Mouse (Mus musculus) lung, adult 2 months (tissue): ENCODE results near the gene Otop2.

ENCODE experiments used
- CTCF ChIP-seq: fragments of 200-500 bp; IDR thresholded peaks from 2 replicates; pipeline ENCODE4 v1.5.1; 2011; ENCODE audit warnings: mild to moderate bottlenecking, low read length, control low read depth; ENCODE audit not compliant: insufficient read depth
- POLR2A ChIP-seq: fragments of 200-500 bp; IDR thresholded peaks from 2 replicates; pipeline ENCODE4 v1.6.1; 2011; ENCODE audit warnings: low read depth, mild to moderate bottlenecking, control low read depth, low read length, borderline replicate concordance; ENCODE audit errors: extremely low read depth

DNA sequence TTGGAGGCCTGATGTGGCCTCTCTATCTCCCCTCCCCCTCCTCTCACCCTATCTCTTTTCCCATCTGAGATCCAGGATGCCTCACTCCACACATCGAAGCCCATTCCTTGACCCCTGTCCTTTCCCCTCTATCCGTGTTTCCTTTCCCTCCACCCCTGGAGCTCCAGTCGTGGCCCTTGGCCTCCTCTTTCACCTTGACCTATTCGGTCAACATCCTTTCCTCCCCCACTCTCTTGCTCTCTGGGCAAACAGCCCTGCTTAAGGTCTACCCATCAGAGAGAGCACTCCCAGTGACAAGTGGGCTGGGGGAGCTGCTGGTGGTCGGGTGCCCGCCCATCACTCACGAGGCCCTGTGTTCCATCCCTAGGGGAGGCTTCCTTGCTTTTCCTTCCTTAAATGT, 33.2 kb upstream of the Otop2 start:
- TF ChIP-seq POLR2A = no peak
- no peak for TF ChIP-seq CTCF
